Mouse (Mus musculus) heart, adult 2 months (tissue): ENCODE measurements around the gene Serpina12.

Experiments used
- CTCF ChIP-seq: fragments of 200-600 bp; IDR thresholded peaks from 2 replicates; pipeline ENCODE4 v1.8.1; 2022; ENCODE audit warnings: antibody characterized with exemption, mild to moderate bottlenecking, moderate library complexity
- EP300 ChIP-seq: fragments of 200-500 bp; IDR thresholded peaks from 2 replicates; pipeline ENCODE4 v1.6.1; 2011; ENCODE audit warnings: low read depth, low read length, control low read depth; ENCODE audit not compliant: insufficient read depth
- POLR2A ChIP-seq: fragments of 200-500 bp; IDR thresholded peaks from 2 replicates; pipeline ENCODE4 v1.6.1; 2011; ENCODE audit warnings: mild to moderate bottlenecking, low read depth, low read length, control low read depth; ENCODE audit not compliant: insufficient read depth

DNA sequence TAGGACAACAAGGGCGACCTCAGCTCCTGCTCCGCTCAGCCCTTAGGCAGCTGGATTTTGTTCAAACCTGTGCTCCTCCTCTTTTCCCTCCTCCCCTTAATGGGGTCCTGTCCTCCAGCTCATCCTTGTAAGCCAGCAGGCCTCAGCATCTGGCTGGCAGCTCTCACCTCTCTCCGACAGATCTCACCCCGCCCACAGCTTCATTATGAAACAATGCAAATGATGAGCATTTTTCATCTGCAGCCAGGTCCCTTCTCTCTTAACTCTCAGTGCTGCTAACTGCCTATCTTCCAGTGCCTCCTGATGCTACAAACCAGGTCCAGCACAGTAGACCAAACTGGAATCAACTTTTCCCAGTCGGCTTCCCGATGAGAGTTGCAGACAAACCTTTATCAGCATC is 30.6 kb downstream of the Serpina12 start, which contains the start of gene Serpina9:
- no peak for TF ChIP-seq EP300
- TF ChIP-seq POLR2A: no peak
- TF ChIP-seq CTCF: no peak
